Comparison of ENCODE assay signal across 20 mouse cellular contexts in genomic region chr8:97397327-97397719, GRCm38 (mm10).
DNase-seq lines count a peak whose midpoint lies in the region; ATAC-seq and TF ChIP-seq lines count a peak whose summit lies in the region.
"Had no signal": no experiment of that assay in that cellular context is flagged by ENCODE, and none has a peak within 500 bp of the region (broad histone marks: within the 10 kb centered on the region; RNA-seq: fewer than 3 reads in every experiment).

No protein-coding gene starts in this region.

- no peak overlapping the region for H3K4me2 ChIP-seq in midbrain, embryonic 11.5 days
- no peak overlapping the region for H3K4me2 ChIP-seq in midbrain, postnatal 0 days (ENCODE audit: low read depth, low read length, poor library complexity, severe bottlenecking)
- no peak overlapping the region for H3K4me2 ChIP-seq in forebrain, embryonic 12.5 days
- H3K4me2 ChIP-seq in forebrain, embryonic 14.5 days (ENCODE audit: low read length), result no peak overlapping the region
- H3K4me2 ChIP-seq in midbrain, embryonic 14.5 days (ENCODE audit: low read length), result no peak overlapping the region
- H3K4me2 ChIP-seq: embryonic facial prominence, embryonic 13.5 days; heart, embryonic 11.5 days; heart, embryonic 15.5 days had no signal

- ATAC-seq in midbrain, embryonic 11.5 days (ENCODE audit: low FRiP score), result 0 out of 2 replicates have a peak, but pooled peaks have one; percentile 11
- ATAC-seq in midbrain, postnatal 0 days (ENCODE audit: low FRiP score), result no peak
- ATAC-seq in forebrain, embryonic 12.5 days (ENCODE audit: low FRiP score), result peak; percentile 80; the same call in 1 of the 2 replicates
- ATAC-seq in forebrain, embryonic 14.5 days, result peak; percentile 83
- peak; percentile 40; the same call in 1 of the 2 replicates for ATAC-seq in midbrain, embryonic 14.5 days (ENCODE audit: low FRiP score, low TSS enrichment)
- ATAC-seq: hindbrain, postnatal 0 days had no signal

- H3K9me3 ChIP-seq in midbrain, embryonic 11.5 days (ENCODE audit: control insufficient read depth, low read length), result no peaks in the 10 kb centered on the region
- H3K9me3 ChIP-seq in midbrain, postnatal 0 days (ENCODE audit: low read length), result no peaks in the 10 kb centered on the region
- H3K9me3 ChIP-seq in forebrain, embryonic 12.5 days, result no peaks in the 10 kb centered on the region
- no peaks in the 10 kb centered on the region for H3K9me3 ChIP-seq in forebrain, embryonic 14.5 days (replicated peaks; ENCODE audit: control insufficient read depth, low read length)
- no peaks in the 10 kb centered on the region for H3K9me3 ChIP-seq in midbrain, embryonic 14.5 days (ENCODE audit: control insufficient read depth, low read length)
- H3K9me3 ChIP-seq: embryonic facial prominence, embryonic 13.5 days; heart, embryonic 15.5 days had no signal

- no peak for TF ChIP-seq CTCF in midbrain, postnatal 0 days (IDR thresholded peaks at IDR 0.05)

- WGBS in midbrain, embryonic 11.5 days, result 16% methylated on average over 7 of the region's 7 CpGs
- 17% methylated on average over 7 of the region's 7 CpGs for WGBS in midbrain, postnatal 0 days
- WGBS in forebrain, embryonic 12.5 days, result 7% methylated on average over 7 of the region's 7 CpGs
- 6% methylated on average over 7 of the region's 7 CpGs for WGBS in forebrain, embryonic 14.5 days
- WGBS in midbrain, embryonic 14.5 days, result 11% methylated on average over 7 of the region's 7 CpGs

- no peak overlapping the region for H3K27ac ChIP-seq in midbrain, embryonic 11.5 days (ENCODE audit: low read depth, low read length)
- no peak overlapping the region for H3K27ac ChIP-seq in midbrain, postnatal 0 days (ENCODE audit: low read depth, low read length)
- H3K27ac ChIP-seq in forebrain, embryonic 12.5 days, result peak overlapping the region; percentile 75
- peak overlapping the region; percentile 56; the same call in 1 of the 2 replicates for H3K27ac ChIP-seq in forebrain, embryonic 14.5 days (ENCODE audit: low read depth, low read length)
- 0 out of 2 replicates have a peak overlapping the region, but pooled peaks have one; percentile 4 for H3K27ac ChIP-seq in midbrain, embryonic 14.5 days (replicated peaks; ENCODE audit: low read depth, low read length)
- H3K27ac ChIP-seq: embryonic facial prominence, embryonic 13.5 days; heart, adult 2 months; heart, embryonic 15.5 days; hindbrain, postnatal 0 days had no signal

- intact Hi-C loops in left cerebral cortex, postnatal 10 days (cut with DNase I), result no loop called here

- no peak overlapping the region for H3K9ac ChIP-seq in midbrain, embryonic 11.5 days (ENCODE audit: low read length)
- H3K9ac ChIP-seq in midbrain, postnatal 0 days (replicated peaks; ENCODE audit: low read length, poor library complexity, severe bottlenecking), result no peak overlapping the region
- no peak overlapping the region for H3K9ac ChIP-seq in forebrain, embryonic 12.5 days
- H3K9ac ChIP-seq in forebrain, embryonic 14.5 days (ENCODE audit: low read length), result no peak overlapping the region
- no peak overlapping the region for H3K9ac ChIP-seq in midbrain, embryonic 14.5 days (replicated peaks; ENCODE audit: low read length)
- H3K9ac ChIP-seq: embryonic facial prominence, embryonic 13.5 days; heart, embryonic 15.5 days had no signal

- H3K4me3 ChIP-seq in midbrain, embryonic 11.5 days (ENCODE audit: low read depth, low read length), result no peak overlapping the region
- no peak overlapping the region for H3K4me3 ChIP-seq in midbrain, postnatal 0 days (ENCODE audit: low read depth, low read length)
- no peak overlapping the region for H3K4me3 ChIP-seq in forebrain, embryonic 12.5 days (replicated peaks)
- H3K4me3 ChIP-seq in forebrain, embryonic 14.5 days (ENCODE audit: low read depth, low read length), result no peak overlapping the region
- H3K4me3 ChIP-seq in midbrain, embryonic 14.5 days (replicated peaks; ENCODE audit: low read depth, low read length), result no peak overlapping the region
- H3K4me3 ChIP-seq: embryonic facial prominence, embryonic 13.5 days; heart, adult 2 months; heart, embryonic 15.5 days had no signal

- H3K27me3 ChIP-seq in midbrain, embryonic 11.5 days (ENCODE audit: control insufficient read depth, insufficient read depth, low read length), result no peaks in the 10 kb centered on the region
- no peaks in the 10 kb centered on the region for H3K27me3 ChIP-seq in midbrain, postnatal 0 days (ENCODE audit: insufficient read depth, low read length)
- H3K27me3 ChIP-seq in forebrain, embryonic 12.5 days, result no peaks in the 10 kb centered on the region
- no peaks in the 10 kb centered on the region for H3K27me3 ChIP-seq in forebrain, embryonic 14.5 days (replicated peaks; ENCODE audit: control insufficient read depth, insufficient read depth, low read length)
- H3K27me3 ChIP-seq in midbrain, embryonic 14.5 days (ENCODE audit: control insufficient read depth, insufficient read depth, low read length), result no peaks in the 10 kb centered on the region
- H3K27me3 ChIP-seq: embryonic facial prominence, embryonic 13.5 days; heart, embryonic 15.5 days had no signal

- H3K36me3 ChIP-seq in midbrain, embryonic 11.5 days (ENCODE audit: control insufficient read depth, insufficient read depth, low read length), result no peaks in the 10 kb centered on the region
- no peaks in the 10 kb centered on the region for H3K36me3 ChIP-seq in midbrain, postnatal 0 days (ENCODE audit: insufficient read depth, low read length)
- no peaks in the 10 kb centered on the region for H3K36me3 ChIP-seq in forebrain, embryonic 12.5 days (replicated peaks)
- H3K36me3 ChIP-seq in forebrain, embryonic 14.5 days (ENCODE audit: control insufficient read depth, insufficient read depth, low read length), result no peaks in the 10 kb centered on the region
- no peaks in the 10 kb centered on the region for H3K36me3 ChIP-seq in midbrain, embryonic 14.5 days (ENCODE audit: control insufficient read depth, insufficient read depth, low read length)
- H3K36me3 ChIP-seq: embryonic facial prominence, embryonic 13.5 days; heart, embryonic 15.5 days had no signal

- H3K4me1 ChIP-seq in midbrain, embryonic 11.5 days (ENCODE audit: control insufficient read depth, insufficient read depth, low read length), result peaks cover 3% of the 10 kb centered on the region; the same call in 1 of the 2 replicates
- H3K4me1 ChIP-seq in midbrain, postnatal 0 days (ENCODE audit: insufficient read depth, low read length), result no peaks in the 10 kb centered on the region
- peaks cover 18% of the 10 kb centered on the region for H3K4me1 ChIP-seq in forebrain, embryonic 12.5 days
- H3K4me1 ChIP-seq in forebrain, embryonic 14.5 days (ENCODE audit: control insufficient read depth, insufficient read depth, low read length), result peaks cover 5% of the 10 kb centered on the region; the same call in 1 of the 2 replicates
- H3K4me1 ChIP-seq in midbrain, embryonic 14.5 days (ENCODE audit: control insufficient read depth, insufficient read depth, low read length), result peaks cover 6% of the 10 kb centered on the region
- H3K4me1 ChIP-seq: embryonic facial prominence, embryonic 13.5 days; heart, embryonic 15.5 days had no signal

- peak; percentile 82 for DNase-seq in midbrain, embryonic 11.5 days (ENCODE audit: low spot score, missing footprints)
- DNase-seq in midbrain, postnatal 0 days (ENCODE audit: low spot score), result no peak
- DNase-seq in forebrain, embryonic 14.5 days (ENCODE audit: low spot score), result no peak
- no peak for DNase-seq in midbrain, embryonic 14.5 days
- no peak for DNase-seq in lung, adult 18-20 months
- DNase-seq in right cerebral cortex, postnatal 25 days, result no peak
- no peak for DNase-seq in left cerebral cortex, postnatal 10 days (ENCODE audit: extremely low spot score in 1 of 2, low spot score in 2 of 2)
- DNase-seq: adrenal gland, adult 2 months; adrenal gland, postnatal 25 days; cerebellum, adult 18-20 months; cerebellum, adult 9-11 months; cerebellum, postnatal 36 days; gastrocnemius, postnatal 14 days; heart, adult 2 months; heart, postnatal 14 days had no signal

Comparison
In these comparisons a context has a peak if more than half of its experiments do, and no peak if none do; other contexts are left out.
1. H3K27ac ChIP-seq: peak in forebrain, embryonic 12.5 days (single experiment), forebrain, embryonic 14.5 days (single experiment) and midbrain, embryonic 14.5 days (single experiment); none in midbrain, embryonic 11.5 days (single experiment) and midbrain, postnatal 0 days (single experiment).